Mouse (Mus musculus) gastrocnemius, adult 8-10 months (tissue): ENCODE results near the gene Mllt10. TPM values are rescaled to one million over a fixed set of nuclear protein-coding genes. Genes with fewer than 3 reads are reported as not detected.

Experiments used
- microRNA-seq: library from miRNA; unstranded; fragments of <30 nt; microRNA quantifications from one replicate; pipeline ENCODE4 v1.2.0, GENCODE M21; 2022
- total RNA-seq, 4 experiments: library from RNA; stranded (reverse); gene quantifications; 2 replicates each; pipeline ENCODE4 v1.2.4; 2022

Gene Mllt10
- total RNA-seq, 4 experiments from 2014 or later, result 17.3 to 22.4 (median 20.5) TPM

Small RNA genes lying within 50 kb of the gene (microRNA-seq; reads per million reads assigned to microRNA genes)
- not detected for gene Gm23638
- not detected for gene Mir7655

Other genes with a start within 250 kb of the Mllt10 start
- gene H2al2a, start 58.3 kb upstream of the Mllt10 start, total RNA-seq, result not detected
- gene A930004D18Rik, start 17.5 kb upstream of the Mllt10 start, total RNA-seq, result under 1 TPM in 2 of 4 experiments, not detected in 2; 0.17 to 0.38 TPM
- gene Skida1, start 6.2 kb upstream of the Mllt10 start, total RNA-seq, result under 1 TPM; 0.07 to 0.34 (median 0.13) TPM